Mouse (Mus musculus) midbrain, embryonic 10.5 days (tissue): ENCODE data around the gene Lce3c. TPM values are rescaled to one million over a fixed set of nuclear protein-coding genes. Genes with fewer than 3 reads are reported as not detected.
A peak's percentile ranks its signal among the peaks of the same experiment; 100 is the strongest.

Source experiments
- DNase-seq: peaks from one replicate; pipeline ENCODE4 v3.0.0-alpha.2; 2017; ENCODE audit warnings: low spot score
- H3K27ac ChIP-seq: fragments of 300-500 bp; sonication (generic); replicated peaks from 2 replicates; pipeline ENCODE4 v1.5.1; 2016; ENCODE audit warnings: mild to moderate bottlenecking
- H3K27me3 ChIP-seq: fragments of 300-500 bp; sonication (generic); 2 replicates; pipeline ENCODE4 v1.6.1; 2016; ENCODE audit warnings: low read depth, mild to moderate bottlenecking; ENCODE audit not compliant: poor library complexity, severe bottlenecking
- H3K36me3 ChIP-seq: fragments of 300-500 bp; sonication (generic); 2 replicates; pipeline ENCODE4 v1.6.1; 2016; ENCODE audit warnings: mild to moderate bottlenecking, moderate library complexity
- H3K4me1 ChIP-seq: fragments of 300-500 bp; sonication (generic); 2 replicates; pipeline ENCODE4 v1.6.1; 2016
- H3K4me3 ChIP-seq: fragments of 300-500 bp; sonication (generic); 2 replicates; pipeline ENCODE4 v1.5.1; 2016; ENCODE audit warnings: mild to moderate bottlenecking, moderate library complexity
- H3K9me3 ChIP-seq: fragments of 300-500 bp; sonication (generic); replicated peaks from 2 replicates; pipeline ENCODE4 v1.6.1; 2016; ENCODE audit warnings: mild to moderate bottlenecking
- WGBS: fragments of 180-500 bp; shearing (Covaris S2); methylation state at CpG from one replicate; pipeline ENCODE4 v1.1.7; 2016; 5-methylcytosine and 5-hydroxymethylcytosine counted together
- polyA plus RNA-seq: library from polyadenylated mRNA; unstranded; fragments of >200 nt; fragmentation: Nextera tagmentation; extraction: Ambion mirVana; gene quantifications from 2 replicates; pipeline ENCODE4 v1.2.1, GENCODE M21; 2016

Gene Lce3c
- not detected in 2 replicates for polyA plus RNA-seq

GRCm38 (mm10) chr3:92944186-92944585 is at the start of gene Lce3c:
Lce3c (plus strand) TSS chr3:92944486.
- no peaks in the 10 kb centered on the region for H3K36me3 ChIP-seq
- H3K27me3 ChIP-seq: no peaks in the 10 kb centered on the region
- DNase-seq: no peak
- H3K4me3 ChIP-seq: no peak within 1 kb of the TSS
- no peak within 1 kb of the TSS for H3K27ac ChIP-seq
- H3K4me1 ChIP-seq: no peaks in the 10 kb centered on the region
- WGBS: 91% methylated on average over 1 of the region's 1 CpGs
- H3K9me3 ChIP-seq: no peaks in the 10 kb centered on the region

GRCm38 (mm10) chr3:92894489-92894888 is 49.8 kb upstream of the Lce3c start:
- H3K36me3 ChIP-seq: no peaks in the 10 kb centered on the region
- H3K9me3 ChIP-seq: no peaks in the 10 kb centered on the region
- WGBS: 71% methylated on average over 1 of the region's 1 CpGs
- no peaks in the 10 kb centered on the region for H3K27me3 ChIP-seq
- no peak overlapping the region for H3K4me3 ChIP-seq
- DNase-seq: no peak
- no peaks in the 10 kb centered on the region for H3K4me1 ChIP-seq
- no peak overlapping the region for H3K27ac ChIP-seq

- Histone ChIP-seq H3K27ac (no peak overlapping the region), H3K27me3 (no peaks in the 10 kb centered on the region), H3K36me3 (no peaks in the 10 kb centered on the region), H3K9me3 (no peaks in the 10 kb centered on the region), H3K4me1 (no peaks in the 10 kb centered on the region), H3K4me3 (no peak overlapping the region)
- DNase-seq: peak; percentile 37
- 23% methylated on average over 3 of the region's 3 CpGs for whole genome bisulfite sequencing
These were observed 41.3 kb upstream of the Lce3c start for GRCm38 (mm10) chr3:92902992-92903391.

GRCm38 (mm10) chr3:92903640-92904039 is 40.6 kb upstream of the Lce3c start:
- no peaks in the 10 kb centered on the region for H3K36me3 ChIP-seq
- DNase-seq: no peak
- no peak overlapping the region for H3K27ac ChIP-seq
- H3K4me1 ChIP-seq: no peaks in the 10 kb centered on the region
- H3K4me3 ChIP-seq: no peak overlapping the region
- H3K9me3 ChIP-seq: no peaks in the 10 kb centered on the region
- no peaks in the 10 kb centered on the region for H3K27me3 ChIP-seq
- WGBS: 33% methylated on average over 4 of the region's 4 CpGs

GRCm38 (mm10) chr3:92905182-92905581 is 39.1 kb upstream of the Lce3c start:
- Histone ChIP-seq H3K27me3 (no peaks in the 10 kb centered on the region), H3K9me3 (no peaks in the 10 kb centered on the region), H3K4me1 (no peaks in the 10 kb centered on the region), H3K36me3 (no peaks in the 10 kb centered on the region), H3K4me3 (no peak overlapping the region), H3K27ac (no peak overlapping the region)
- DNase-seq: no peak
- 67% methylated on average over 3 of the region's 3 CpGs for WGBS

GRCm38 (mm10) chr3:92907571-92907970 is 36.7 kb upstream of the Lce3c start:
- Histone ChIP-seq H3K9me3 (no peaks in the 10 kb centered on the region), H3K4me1 (no peaks in the 10 kb centered on the region), H3K27ac (no peak overlapping the region), H3K4me3 (no peak overlapping the region), H3K36me3 (no peaks in the 10 kb centered on the region), H3K27me3 (no peaks in the 10 kb centered on the region)
- DNase-seq: peak; percentile 13
- WGBS: 27% methylated on average over 3 of the region's 4 CpGs

- WGBS: 70% methylated on average over 4 of the region's 4 CpGs
- Histone ChIP-seq H3K27me3 (no peaks in the 10 kb centered on the region), H3K4me3 (no peak overlapping the region), H3K36me3 (no peaks in the 10 kb centered on the region), H3K9me3 (no peaks in the 10 kb centered on the region), H3K27ac (no peak overlapping the region), H3K4me1 (peaks cover 8% of the 10 kb centered on the region)
- peak; percentile 19 for DNase-seq
These were observed 23.9 kb upstream of the Lce3c start for GRCm38 (mm10) chr3:92920364-92920763.

- H3K9me3 ChIP-seq: no peaks in the 10 kb centered on the region
- WGBS: 74% methylated on average over 2 of the region's 2 CpGs
- H3K27ac ChIP-seq: no peak within 1 kb of the TSS
- no peak within 1 kb of the TSS for H3K4me3 ChIP-seq
- DNase-seq: no peak
- H3K27me3 ChIP-seq: no peaks in the 10 kb centered on the region
- H3K36me3 ChIP-seq: no peaks in the 10 kb centered on the region
- no peaks in the 10 kb centered on the region for H3K4me1 ChIP-seq
These were observed 18.2 kb upstream of the Lce3c start, which contains the start of gene Lce3a for GRCm38 (mm10) chr3:92926130-92926529. Lce3a (minus strand) TSS chr3:92926230.

GRCm38 (mm10) chr3:92932679-92933078 is 11.6 kb upstream of the Lce3c start, which contains the start of gene Lce3b:
Lce3b (plus strand) TSS chr3:92932979.
- DNase-seq: no peak
- Histone ChIP-seq H3K27me3 (no peaks in the 10 kb centered on the region), H3K4me1 (no peaks in the 10 kb centered on the region), H3K36me3 (no peaks in the 10 kb centered on the region), H3K27ac (no peak within 1 kb of the TSS), H3K9me3 (no peaks in the 10 kb centered on the region), H3K4me3 (no peak within 1 kb of the TSS)
- 72% methylated on average over 2 of the region's 2 CpGs for WGBS

GRCm38 (mm10) chr3:92957090-92957489 is 12.8 kb downstream of the Lce3c start, which contains the start of gene Lce3d:
Lce3d (plus strand) TSS chr3:92957390.
- 94% methylated on average over 1 of the region's 1 CpGs for WGBS
- H3K4me3 ChIP-seq: no peak within 1 kb of the TSS
- no peaks in the 10 kb centered on the region for H3K36me3 ChIP-seq
- H3K4me1 ChIP-seq: no peaks in the 10 kb centered on the region
- no peak for DNase-seq
- H3K27me3 ChIP-seq: no peaks in the 10 kb centered on the region
- H3K27ac ChIP-seq: no peak within 1 kb of the TSS
- no peaks in the 10 kb centered on the region for H3K9me3 ChIP-seq

GRCm38 (mm10) chr3:92966761-92967160 is 22.5 kb downstream of the Lce3c start, which contains the start of gene Lce3e:
Lce3e (plus strand) TSS chr3:92967061.
- H3K27ac ChIP-seq: no peak within 1 kb of the TSS
- no peaks in the 10 kb centered on the region for H3K36me3 ChIP-seq
- H3K27me3 ChIP-seq: no peaks in the 10 kb centered on the region
- no peaks in the 10 kb centered on the region for H3K9me3 ChIP-seq
- H3K4me3 ChIP-seq: no peak within 1 kb of the TSS
- DNase-seq: no peak
- 91% methylated on average over 2 of the region's 2 CpGs for WGBS
- H3K4me1 ChIP-seq: no peaks in the 10 kb centered on the region

- no peaks in the 10 kb centered on the region for H3K9me3 ChIP-seq
- H3K4me3 ChIP-seq: no peak overlapping the region
- no peaks in the 10 kb centered on the region for H3K36me3 ChIP-seq
- 71% methylated on average over 2 of the region's 2 CpGs for WGBS
- no peak for DNase-seq
- H3K27me3 ChIP-seq: no peaks in the 10 kb centered on the region
- no peak overlapping the region for H3K27ac ChIP-seq
- no peaks in the 10 kb centered on the region for H3K4me1 ChIP-seq
These were observed 34.2 kb downstream of the Lce3c start for GRCm38 (mm10) chr3:92978484-92978883.

- DNase-seq: no peak
- Histone ChIP-seq H3K9me3 (no peaks in the 10 kb centered on the region), H3K4me1 (no peaks in the 10 kb centered on the region)
These were observed 47.6 kb downstream of the Lce3c start, which contains the start of gene Lce3f for GRCm38 (mm10) chr3:92991926-92992325. Lce3f (plus strand) TSS chr3:92992226.

More at GRCm38 (mm10) chr3:92991926-92992325, 47.6 kb downstream of the Lce3c start, which contains the start of gene Lce3f:
- no peaks in the 10 kb centered on the region for H3K27me3 ChIP-seq
- H3K4me3 ChIP-seq: no peak within 1 kb of the TSS
- no peaks in the 10 kb centered on the region for H3K36me3 ChIP-seq
- no peak within 1 kb of the TSS for H3K27ac ChIP-seq
